Mouse (Mus musculus): ENCODE results near the gene Tekt1. TPM values are rescaled to one million over a fixed set of nuclear protein-coding genes. Genes with fewer than 3 reads are reported as not detected.
"Not testable (repeated sequence)": the region's sequence is repeated elsewhere in the genome, so short reads cannot be mapped to it uniquely, and the experiment has no call there.

Tekt1 gene
- polyA plus RNA-seq, 1 experiment: 0.13 TPM

DNA sequence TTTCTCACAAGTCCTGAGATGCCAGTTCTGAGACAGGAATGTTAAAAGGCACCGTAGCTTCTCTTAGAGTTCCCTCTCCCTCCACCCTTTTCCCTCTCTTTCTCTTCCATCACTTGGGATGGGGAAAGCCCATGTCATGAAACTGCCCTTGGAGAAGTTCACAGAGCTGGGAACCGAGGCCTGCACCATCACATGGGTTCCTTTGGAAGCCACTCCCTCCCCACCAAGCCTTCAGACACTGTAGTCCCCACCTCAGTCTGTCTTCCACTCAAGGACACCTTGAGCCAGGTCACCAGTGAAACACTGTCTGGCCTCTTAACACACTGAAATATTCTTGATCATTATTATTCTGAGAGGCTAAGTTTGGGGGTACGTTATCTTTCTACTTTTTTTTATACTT, 9.1 kb downstream of the Tekt1 start:
- TF ChIP-seq POLR2A (IDR thresholded peaks at IDR 0.05; ENCODE audit: low read depth, low read length) (no peak), CTCF (conservative IDR thresholded peaks at IDR 0.05; ENCODE audit: insufficient read depth, insufficient read length, low read depth, low read length) (no peak)
- peaks cover 7% of the 10 kb centered on the region for H3K4me1 ChIP-seq (ENCODE audit: control insufficient read depth, insufficient read depth, low read length)
- WGBS: 84% methylated on average over 3 of the region's 3 CpGs
- H3K4me3 ChIP-seq (ENCODE audit: insufficient read depth, low read depth, low read length): no peak overlapping the region
- H3K27ac ChIP-seq (ENCODE audit: insufficient read depth, low read depth, low read length): no peak overlapping the region
- no peak for DNase-seq
- H3K27me3 ChIP-seq (replicated peaks; ENCODE audit: control insufficient read depth, insufficient read depth, low read length): no peaks in the 10 kb centered on the region
- H3K36me3 ChIP-seq (ENCODE audit: control insufficient read depth, insufficient read depth, low read length): no peaks in the 10 kb centered on the region

GRCm38 (mm10) chr11:72352272-72352671, 10.0 kb downstream of the Tekt1 start:
- Histone ChIP-seq H3K4me3 (ENCODE audit: insufficient read depth, low read depth, low read length) (no peak overlapping the region), H3K27me3 (replicated peaks; ENCODE audit: control insufficient read depth, insufficient read depth, low read length) (no peaks in the 10 kb centered on the region), H3K36me3 (ENCODE audit: control insufficient read depth, insufficient read depth, low read length) (no peaks in the 10 kb centered on the region), H3K27ac (ENCODE audit: insufficient read depth, low read depth, low read length) (no peak overlapping the region), H3K4me1 (ENCODE audit: control insufficient read depth, insufficient read depth, low read length) (peaks cover 7% of the 10 kb centered on the region)
- no peak for TF ChIP-seq CTCF (conservative IDR thresholded peaks at IDR 0.05; ENCODE audit: insufficient read depth, insufficient read length, low read depth, low read length)
- no peak for TF ChIP-seq POLR2A (IDR thresholded peaks at IDR 0.05; ENCODE audit: low read depth, low read length)
- WGBS: 59% methylated on average over 1 of the region's 1 CpGs
- DNase-seq: no peak

DNA sequence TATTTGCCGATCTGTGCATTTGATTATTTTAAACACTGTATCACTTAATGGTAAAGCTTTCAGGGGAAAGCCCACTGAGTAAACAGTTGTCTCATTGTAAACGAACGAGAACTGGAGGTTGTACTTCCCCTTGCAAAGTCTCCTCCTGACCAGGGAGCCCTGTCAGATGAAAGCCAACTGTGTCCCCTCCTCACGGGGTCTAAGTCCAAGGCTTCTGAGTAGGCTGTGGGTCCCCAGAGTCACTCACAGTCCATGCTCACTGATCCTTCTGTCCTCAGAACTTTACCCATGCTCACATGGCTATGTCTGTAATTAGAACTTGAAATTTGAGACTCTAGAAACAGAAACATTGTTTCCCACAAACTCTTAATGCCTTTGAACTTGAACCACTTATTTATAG, 12.6 kb downstream of the Tekt1 start:
- no peak overlapping the region for H3K4me3 ChIP-seq (ENCODE audit: insufficient read depth, low read depth, low read length)
- 57% methylated on average over 4 of the region's 4 CpGs for WGBS
- DNase-seq: peak; percentile 50

GRCm38 (mm10) chr11:72349016-72349415, 13.2 kb downstream of the Tekt1 start:
- Histone ChIP-seq H3K4me3 (ENCODE audit: insufficient read depth, low read depth, low read length) (no peak overlapping the region), H3K4me1 (ENCODE audit: control insufficient read depth, insufficient read depth, low read length) (peaks cover 7% of the 10 kb centered on the region), H3K27me3 (replicated peaks; ENCODE audit: control insufficient read depth, insufficient read depth, low read length) (no peaks in the 10 kb centered on the region), H3K36me3 (ENCODE audit: control insufficient read depth, insufficient read depth, low read length) (no peaks in the 10 kb centered on the region), H3K27ac (ENCODE audit: insufficient read depth, low read depth, low read length) (peak overlapping the region; percentile 8; the same call in 1 of the 2 replicates)
- peak; percentile 74 for DNase-seq
- 17% methylated on average over 8 of the region's 8 CpGs for WGBS
- TF ChIP-seq CTCF (conservative IDR thresholded peaks at IDR 0.05; ENCODE audit: insufficient read depth, insufficient read length, low read depth, low read length) (no peak), POLR2A (IDR thresholded peaks at IDR 0.05; ENCODE audit: low read depth, low read length) (no peak)

More for the DNA sequence above, 12.6 kb downstream of the Tekt1 start:
- Histone ChIP-seq H3K27ac (ENCODE audit: insufficient read depth, low read depth, low read length) (no peak overlapping the region), H3K27me3 (replicated peaks; ENCODE audit: control insufficient read depth, insufficient read depth, low read length) (no peaks in the 10 kb centered on the region), H3K4me1 (ENCODE audit: control insufficient read depth, insufficient read depth, low read length) (peaks cover 7% of the 10 kb centered on the region), H3K36me3 (ENCODE audit: control insufficient read depth, insufficient read depth, low read length) (no peaks in the 10 kb centered on the region)
- TF ChIP-seq CTCF (conservative IDR thresholded peaks at IDR 0.05; ENCODE audit: insufficient read depth, insufficient read length, low read depth, low read length): no peak
- no peak for TF ChIP-seq POLR2A (IDR thresholded peaks at IDR 0.05; ENCODE audit: low read depth, low read length)

GRCm38 (mm10) chr11:72348563-72348962, 13.7 kb downstream of the Tekt1 start:
- 21% methylated on average over 10 of the region's 10 CpGs for WGBS
- Histone ChIP-seq H3K27me3 (replicated peaks; ENCODE audit: control insufficient read depth, insufficient read depth, low read length) (no peaks in the 10 kb centered on the region), H3K36me3 (ENCODE audit: control insufficient read depth, insufficient read depth, low read length) (no peaks in the 10 kb centered on the region), H3K4me3 (ENCODE audit: insufficient read depth, low read depth, low read length) (no peak overlapping the region), H3K4me1 (ENCODE audit: control insufficient read depth, insufficient read depth, low read length) (peaks cover 7% of the 10 kb centered on the region), H3K27ac (ENCODE audit: insufficient read depth, low read depth, low read length) (peak overlapping the region; percentile 8; the same call in 1 of the 2 replicates)
- peak; percentile 72 for DNase-seq
- no peak for TF ChIP-seq CTCF (conservative IDR thresholded peaks at IDR 0.05; ENCODE audit: insufficient read depth, insufficient read length, low read depth, low read length)
- no peak for TF ChIP-seq POLR2A (IDR thresholded peaks at IDR 0.05; ENCODE audit: low read depth, low read length)

- Histone ChIP-seq H3K4me1 (ENCODE audit: control insufficient read depth, insufficient read depth, low read length) (peaks cover 7% of the 10 kb centered on the region), H3K27ac (ENCODE audit: insufficient read depth, low read depth, low read length) (no peak overlapping the region), H3K27me3 (replicated peaks; ENCODE audit: control insufficient read depth, insufficient read depth, low read length) (no peaks in the 10 kb centered on the region), H3K36me3 (ENCODE audit: control insufficient read depth, insufficient read depth, low read length) (no peaks in the 10 kb centered on the region), H3K4me3 (ENCODE audit: insufficient read depth, low read depth, low read length) (no peak overlapping the region)
- peak; percentile 77 for DNase-seq
- whole genome bisulfite sequencing: 82% methylated on average over 11 of the region's 11 CpGs
- TF ChIP-seq CTCF (conservative IDR thresholded peaks at IDR 0.05; ENCODE audit: insufficient read depth, insufficient read length, low read depth, low read length) (no peak), POLR2A (IDR thresholded peaks at IDR 0.05; ENCODE audit: low read depth, low read length) (no peak)
Observed at GRCm38 (mm10) chr11:72344486-72344885, 17.8 kb downstream of the Tekt1 start.

DNA sequence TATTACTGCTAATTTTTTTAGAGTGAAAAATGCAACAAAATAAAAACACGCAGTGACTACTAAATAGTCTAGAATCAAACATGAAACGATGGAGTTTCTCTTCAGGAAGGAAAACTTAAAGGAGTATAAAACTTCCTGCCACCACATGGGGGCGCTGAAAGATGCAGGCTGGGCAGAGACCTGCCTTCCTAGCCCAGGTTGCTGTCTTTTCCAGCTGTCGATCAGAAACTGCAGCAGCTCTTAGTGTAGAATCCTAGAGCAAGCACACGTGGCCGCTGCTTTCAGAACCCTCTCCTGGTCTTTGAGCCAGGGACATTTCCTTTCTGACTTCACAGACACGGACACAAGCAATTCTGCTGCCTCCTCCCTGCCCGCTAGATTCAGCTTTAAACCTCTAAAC, 18.3 kb downstream of the Tekt1 start:
- H3K27me3 ChIP-seq (replicated peaks; ENCODE audit: control insufficient read depth, insufficient read depth, low read length): no peaks in the 10 kb centered on the region
- TF ChIP-seq CTCF (conservative IDR thresholded peaks at IDR 0.05; ENCODE audit: insufficient read depth, insufficient read length, low read depth, low read length) (peak; percentile 69), POLR2A (IDR thresholded peaks at IDR 0.05; ENCODE audit: low read depth, low read length) (no peak)
- H3K27ac ChIP-seq (ENCODE audit: insufficient read depth, low read depth, low read length): no peak overlapping the region
- peaks cover 4% of the 10 kb centered on the region for H3K4me1 ChIP-seq (ENCODE audit: control insufficient read depth, insufficient read depth, low read length)
- peak; percentile 69 for DNase-seq
- WGBS: 30% methylated on average over 8 of the region's 8 CpGs
- no peak overlapping the region for H3K4me3 ChIP-seq (ENCODE audit: insufficient read depth, low read depth, low read length)
- H3K36me3 ChIP-seq (ENCODE audit: control insufficient read depth, insufficient read depth, low read length): no peaks in the 10 kb centered on the region

- H3K27me3 ChIP-seq (replicated peaks; ENCODE audit: control insufficient read depth, insufficient read depth, low read length); H3K27ac ChIP-seq (ENCODE audit: insufficient read depth, low read depth, low read length); DNase-seq; H3K36me3 ChIP-seq (ENCODE audit: control insufficient read depth, insufficient read depth, low read length); H3K4me3 ChIP-seq (ENCODE audit: insufficient read depth, low read depth, low read length); H3K4me1 ChIP-seq (ENCODE audit: control insufficient read depth, insufficient read depth, low read length): not testable (repeated sequence)
- 90% methylated on average over 5 of the region's 5 CpGs for WGBS
Observed at GRCm38 (mm10) chr11:72343238-72343625, 19.0 kb downstream of the Tekt1 start.

Measured in kidney, adult 2 months (tissue).